Mouse (Mus musculus): ENCODE data around the gene Cct3.

GRCm38 (mm10) chr3:88296110-88296560 lies 781 bp upstream of the Cct3 start:
- no peak for TF ChIP-seq POLR2A (IDR thresholded peaks at IDR 0.05; ENCODE audit: control insufficient read depth, extremely low read depth, insufficient read depth, low read length, poor library complexity)
- TF ChIP-seq CTCF (IDR thresholded peaks at IDR 0.05; ENCODE audit: borderline replicate concordance, control insufficient read depth, extremely low read depth, insufficient read depth, low read length, poor library complexity) = no peak
